Mouse (Mus musculus) heart, adult 10 weeks (tissue): ENCODE data around the gene Akap13. TPM values are rescaled to one million over a fixed set of nuclear protein-coding genes. Genes with fewer than 3 reads are reported as not detected.

Experiments
- polyA plus RNA-seq: library from polyadenylated mRNA; stranded (reverse); fragments of 350-450 nt; fragmentation: Illumina TruSeq; extraction: RNeasy Lipid Tissue Mini Kit (QIAGEN cat#74804); gene quantifications from one replicate; pipeline ENCODE4 v1.2.3, GENCODE M21; 2014; ENCODE audit warnings: low read depth, low replicate concordance

Gene Akap13
- polyA plus RNA-seq = 29.1 TPM

DNA sequence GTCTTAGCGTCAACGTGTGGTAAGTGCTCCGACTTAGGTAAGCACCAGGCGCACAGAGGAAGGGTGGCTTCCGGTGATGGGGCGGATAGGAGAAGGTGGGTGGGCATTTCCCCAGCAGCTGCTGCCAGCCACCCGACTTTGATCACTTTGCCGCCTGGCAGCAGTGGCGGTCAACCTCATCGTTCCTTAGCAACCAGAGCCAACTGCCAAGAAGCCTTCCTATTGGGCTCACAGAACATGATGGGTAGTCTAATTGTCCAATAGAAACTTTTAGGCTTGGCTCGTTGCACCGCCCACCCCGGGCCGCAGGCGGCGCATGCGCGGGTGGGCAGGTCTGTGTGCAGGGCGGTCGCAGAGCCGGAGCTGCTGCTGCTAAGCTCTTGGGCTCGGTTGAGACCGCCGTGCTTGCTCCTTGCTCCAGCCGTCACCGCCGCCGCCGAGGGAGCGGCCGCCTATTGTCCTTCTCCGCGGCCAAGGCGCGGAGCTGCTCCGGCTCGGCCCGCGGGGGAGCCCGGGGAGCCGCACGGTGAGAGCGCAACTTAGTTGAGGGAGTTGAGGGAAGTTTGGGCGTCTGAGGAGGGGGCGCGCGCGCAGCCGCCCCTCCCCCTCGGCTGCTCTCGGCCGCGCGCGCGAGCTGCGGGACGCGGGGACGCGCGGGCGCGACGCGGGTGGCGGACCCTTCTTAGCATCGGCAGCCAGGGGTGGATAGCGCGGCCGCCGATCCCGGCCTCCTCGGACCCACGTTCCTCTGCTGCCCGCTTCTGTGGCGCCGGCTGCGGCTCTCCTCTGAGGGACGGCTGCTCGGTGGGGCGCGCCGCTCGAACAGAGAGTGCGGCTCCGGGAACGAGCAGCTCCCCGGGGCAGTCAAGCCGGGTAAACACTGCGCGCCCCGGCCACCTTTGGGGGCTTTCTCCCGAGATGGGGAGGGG is at the start of gene Akap13:
Gene Akap13, plus strand, starts transcription at position 312 of the 929 bp plus-strand sequence.

Other genes starting within 250 kb of the Akap13 start
- gene Sv2b, start 146.3 kb upstream of the Akap13 start, polyA plus RNA-seq = 0.52 TPM